Mouse (Mus musculus): ENCODE measurements around the gene Thada. TPM values are rescaled to one million over a fixed set of nuclear protein-coding genes. Genes with fewer than 3 reads are reported as not detected.

Gene Thada
- polyA plus RNA-seq, 1 experiment, result 2.2 TPM

- TF ChIP-seq GATA1 (IDR thresholded peaks at IDR 0.05; ENCODE audit: low read length), result no peak
Observed at GRCm38 (mm10) chr17:84314341-84314740, 151.7 kb downstream of the Thada start.

GRCm38 (mm10) chr17:84313494-84313893 is 152.5 kb downstream of the Thada start:
- no peak for TF ChIP-seq GATA1 (IDR thresholded peaks at IDR 0.05; ENCODE audit: low read length)

- no peak for TF ChIP-seq GATA1 (IDR thresholded peaks at IDR 0.05; ENCODE audit: low read length)
Observed at GRCm38 (mm10) chr17:84306151-84306550, 159.9 kb downstream of the Thada start.

GRCm38 (mm10) chr17:84305074-84305473 is 160.9 kb downstream of the Thada start:
- TF ChIP-seq GATA1 (IDR thresholded peaks at IDR 0.05; ENCODE audit: low read length), result no peak

- no peak for TF ChIP-seq GATA1 (IDR thresholded peaks at IDR 0.05; ENCODE audit: low read length)
Observed at GRCm38 (mm10) chr17:84304141-84304540, 161.9 kb downstream of the Thada start.

GRCm38 (mm10) chr17:84297976-84298375 is 168.0 kb downstream of the Thada start:
- TF ChIP-seq GATA1 (IDR thresholded peaks at IDR 0.05; ENCODE audit: low read length), result no peak

- TF ChIP-seq GATA1 (IDR thresholded peaks at IDR 0.05; ENCODE audit: low read length), result no peak
Observed at GRCm38 (mm10) chr17:84293221-84293620, 172.8 kb downstream of the Thada start.

GRCm38 (mm10) chr17:84287675-84288420 is 178.2 kb downstream of the Thada start:
- no peak for TF ChIP-seq GATA1 (IDR thresholded peaks at IDR 0.05; ENCODE audit: low read length)

GRCm38 (mm10) chr17:84286536-84286935 is 179.5 kb downstream of the Thada start:
- no peak for TF ChIP-seq GATA1 (IDR thresholded peaks at IDR 0.05; ENCODE audit: low read length)

- TF ChIP-seq GATA1 (IDR thresholded peaks at IDR 0.05; ENCODE audit: low read length), result no peak
Observed at GRCm38 (mm10) chr17:84282388-84283280, 183.4 kb downstream of the Thada start.

GRCm38 (mm10) chr17:84279001-84279400 is 187.0 kb downstream of the Thada start:
- TF ChIP-seq GATA1 (IDR thresholded peaks at IDR 0.05; ENCODE audit: low read length), result no peak

- TF ChIP-seq GATA1 (IDR thresholded peaks at IDR 0.05; ENCODE audit: low read length), result no peak
Observed at GRCm38 (mm10) chr17:84278193-84278953, 187.6 kb downstream of the Thada start.

- TF ChIP-seq GATA1 (IDR thresholded peaks at IDR 0.05; ENCODE audit: low read length), result no peak
Observed at GRCm38 (mm10) chr17:84274999-84275398, 191.0 kb downstream of the Thada start.

- no peak for TF ChIP-seq GATA1 (IDR thresholded peaks at IDR 0.05; ENCODE audit: low read length)
Observed at GRCm38 (mm10) chr17:84274163-84274562, 191.8 kb downstream of the Thada start.

GRCm38 (mm10) chr17:84272557-84273261 is 193.3 kb downstream of the Thada start:
- TF ChIP-seq GATA1 (IDR thresholded peaks at IDR 0.05; ENCODE audit: low read length), result no peak

All from G1E-ER4 (cell line).